Mouse (Mus musculus) urinary bladder, postnatal 36 days (tissue): Measurements from ENCODE around the gene Hipk3.

Experiments used
- DNase-seq, 2 experiments: peaks; one replicate each; pipeline ENCODE4 v3.0.0; 2022; ENCODE audit warnings: low spot score in 2 of 2, mixed read lengths in 1 of 2

Gene Hipk3

DNA sequence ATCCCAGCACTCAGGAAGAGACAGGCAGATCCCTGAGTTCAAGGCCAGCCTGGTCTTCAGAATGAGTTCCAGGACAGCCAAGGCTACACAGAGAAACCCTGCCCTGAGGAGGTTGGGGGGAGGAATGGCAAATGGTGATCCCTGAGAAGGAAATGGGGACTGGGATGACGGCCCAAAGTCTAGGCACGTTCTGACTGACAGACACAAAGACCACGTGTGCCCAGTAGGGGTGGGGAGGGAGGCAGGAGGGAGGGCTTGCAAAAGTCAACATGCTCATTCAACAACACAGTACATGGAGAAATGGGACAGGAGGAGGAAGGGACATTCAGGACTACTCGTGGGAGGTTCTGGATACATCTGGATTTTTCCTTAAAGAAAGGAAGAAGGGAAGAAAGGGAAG is 81.8 kb downstream of the Hipk3 start:
- DNase-seq: no peak

GRCm38 (mm10) chr2:104411806-104412205 is 82.4 kb downstream of the Hipk3 start:
- no peak for DNase-seq

DNA sequence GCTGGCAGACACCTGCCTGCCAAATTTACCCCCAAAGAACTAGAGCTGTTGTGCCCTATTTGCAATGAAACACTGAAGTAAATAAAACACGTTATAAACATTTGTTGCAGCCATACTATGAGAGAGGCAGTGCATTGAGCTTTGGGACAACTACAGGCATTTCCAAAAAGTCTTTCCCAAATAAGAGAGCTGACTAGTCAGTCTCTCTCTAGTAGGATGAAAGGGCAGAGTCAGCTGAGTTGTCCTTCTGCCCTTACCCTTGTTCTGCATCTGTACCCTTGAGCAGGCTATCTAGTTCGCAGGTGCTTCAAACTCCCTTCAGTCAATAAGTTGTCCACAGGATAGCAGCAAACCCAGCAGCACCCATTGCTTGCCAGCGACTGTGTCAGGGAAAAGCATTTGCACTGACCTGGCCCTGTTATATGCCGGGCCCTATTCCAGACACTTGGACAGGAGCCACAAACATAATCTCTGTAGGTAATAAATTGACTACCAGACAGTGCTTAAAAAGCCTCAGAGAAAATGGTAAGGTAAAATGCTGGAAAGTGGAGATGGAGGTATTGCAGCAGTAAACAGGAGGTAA is 83.2 kb downstream of the Hipk3 start, which contains the start of gene D430041D05Rik:
Gene D430041D05Rik (minus strand): TSS at position 51 of the 583 bp plus-strand sequence.
- no peak for DNase-seq

DNA sequence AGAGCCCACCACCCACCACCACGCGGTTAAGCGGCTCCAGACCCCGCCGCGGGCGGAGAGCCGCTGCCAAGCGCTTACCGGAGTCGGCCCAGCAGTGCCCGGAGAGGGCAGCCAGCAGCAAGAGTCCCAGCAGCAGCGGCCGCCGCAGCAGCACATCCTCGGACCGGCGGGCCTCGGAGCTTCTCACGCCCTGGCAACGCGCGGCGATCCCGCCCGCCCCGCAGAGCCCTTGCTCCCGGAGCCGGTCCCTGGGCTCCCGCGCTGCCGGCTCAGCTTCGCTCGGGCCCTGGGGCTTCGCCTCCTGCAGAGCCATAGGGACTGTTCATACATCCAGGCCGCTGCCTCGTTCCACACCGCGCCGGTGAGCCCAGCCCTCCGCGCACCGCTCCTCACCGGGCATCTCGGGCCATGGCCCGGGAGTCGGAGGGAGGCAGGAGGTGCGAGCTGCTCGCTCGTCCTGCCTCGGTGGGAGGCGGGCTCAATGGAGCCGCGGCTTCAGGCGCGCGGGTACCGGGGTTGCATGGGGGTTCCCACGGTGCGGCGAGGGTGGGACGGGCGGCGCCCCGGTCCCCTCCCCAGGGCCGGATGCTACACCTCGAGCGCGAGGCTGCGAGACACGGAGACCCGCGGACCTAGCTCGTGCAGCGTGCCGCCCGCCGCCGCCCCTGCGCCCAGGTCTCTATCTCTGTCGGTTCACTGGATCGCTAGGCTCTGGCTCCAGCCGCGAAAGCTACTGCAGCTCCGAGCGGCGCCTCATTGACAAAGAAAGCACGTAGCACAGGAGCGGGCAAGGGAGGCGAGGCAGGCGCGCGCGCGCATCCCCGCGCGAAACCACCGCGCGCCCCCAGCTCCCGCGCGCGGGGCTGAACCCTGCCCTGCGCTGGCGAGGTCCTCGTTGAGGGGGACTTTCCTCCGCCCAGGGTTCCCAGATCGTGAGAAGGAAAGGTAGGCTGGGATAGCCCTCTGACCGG is 84.1 kb downstream of the Hipk3 start:
- peak in 1 of 2 experiments; percentile 14 for DNase-seq

GRCm38 (mm10) chr2:104408351-104408750 is 85.9 kb downstream of the Hipk3 start:
- no peak for DNase-seq

- no peak for DNase-seq
Measured at GRCm38 (mm10) chr2:104407913-104408312, 86.3 kb downstream of the Hipk3 start.

DNA sequence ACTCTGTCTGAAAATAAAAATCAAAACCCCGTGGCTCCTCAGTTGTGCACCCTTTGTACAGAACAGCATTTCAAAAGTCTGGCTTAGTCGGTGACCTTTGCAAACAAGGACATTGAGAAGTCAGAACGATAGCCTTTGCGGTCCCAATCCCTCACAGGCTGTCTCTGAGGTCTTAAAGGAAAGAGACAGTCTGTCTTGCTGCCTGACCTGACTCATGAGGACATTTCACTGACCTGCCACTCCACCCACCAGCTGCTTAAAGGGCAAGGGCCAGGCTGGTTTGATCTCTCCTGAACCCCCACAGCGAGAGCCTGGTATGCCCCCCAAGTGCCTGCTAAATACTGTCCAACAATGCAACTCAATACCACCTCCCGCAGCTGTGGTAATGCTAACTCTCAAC is 90.2 kb downstream of the Hipk3 start:
- DNase-seq: no peak

- DNase-seq: no peak
Measured at GRCm38 (mm10) chr2:104398651-104399290, 95.5 kb downstream of the Hipk3 start.

DNA sequence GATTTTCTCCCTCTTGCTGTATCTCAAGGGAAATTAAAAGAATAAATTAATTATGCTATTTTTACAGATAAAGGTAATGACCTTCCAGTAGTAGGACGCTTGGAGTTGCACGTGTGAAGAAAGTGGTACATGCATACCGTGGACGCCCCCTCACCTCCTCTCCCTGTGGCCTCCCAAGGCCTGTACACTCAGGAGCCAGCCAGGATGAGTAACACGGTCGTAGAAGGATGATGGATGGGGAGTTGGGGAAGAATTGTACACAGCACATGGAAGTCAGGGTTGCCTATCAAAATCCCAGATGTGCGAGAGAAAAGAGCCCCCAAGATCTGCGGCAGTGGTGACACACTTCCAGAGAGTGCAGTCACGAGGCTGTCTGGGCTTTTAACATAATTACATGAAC is 98.3 kb downstream of the Hipk3 start:
- no peak for DNase-seq

- no peak for DNase-seq
Measured at GRCm38 (mm10) chr2:104394769-104395168, 99.5 kb downstream of the Hipk3 start.

DNA sequence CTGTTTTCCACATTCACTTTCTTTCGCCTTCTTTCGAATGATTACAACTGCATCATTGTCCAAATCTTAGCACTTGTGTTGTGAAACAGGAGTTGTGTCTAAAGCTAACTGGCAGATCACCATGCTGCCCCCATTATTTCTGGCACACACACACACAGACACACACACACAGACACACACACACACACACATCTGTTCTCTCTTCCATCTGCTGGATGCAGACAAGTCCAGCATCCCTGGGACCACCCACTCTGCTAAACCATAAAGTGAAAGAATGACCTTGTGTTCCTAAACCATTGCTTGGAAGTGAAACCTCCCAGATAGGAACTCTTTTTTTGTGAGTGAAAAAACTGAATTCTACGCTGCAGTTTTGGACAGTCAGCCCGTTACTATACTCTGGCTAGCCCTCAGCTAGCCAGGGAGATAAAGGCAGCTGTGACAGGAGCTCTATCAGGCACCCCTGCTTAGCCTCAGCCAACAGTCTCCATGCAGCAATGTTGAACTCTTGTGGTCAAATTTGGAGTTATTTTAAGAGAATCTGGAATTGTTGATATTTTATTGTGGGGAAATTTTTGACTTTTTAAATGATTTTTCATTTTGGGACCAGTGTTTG is 101.4 kb downstream of the Hipk3 start:
- no peak for DNase-seq

GRCm38 (mm10) chr2:104389231-104389630 is 105.0 kb downstream of the Hipk3 start:
- DNase-seq: no peak

DNA sequence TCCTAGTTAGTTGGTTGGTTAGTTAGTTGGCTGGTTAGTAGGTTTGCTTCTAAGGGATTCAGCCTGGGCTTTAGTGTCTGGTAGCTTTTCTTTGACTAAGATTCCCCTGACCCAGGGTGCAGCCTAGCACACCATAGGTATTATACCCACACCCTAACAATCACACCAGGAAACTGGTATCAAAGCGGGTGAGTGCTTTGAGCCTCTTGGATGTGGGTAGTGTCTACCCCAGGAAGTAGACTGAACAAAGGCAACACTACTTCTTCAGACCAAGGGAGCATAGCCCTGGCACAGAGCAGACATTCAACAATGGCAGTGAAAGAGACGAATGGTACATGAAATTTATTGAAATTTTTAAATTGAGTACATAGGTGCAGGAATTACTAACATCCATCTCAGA is 108.3 kb downstream of the Hipk3 start:
- DNase-seq: no peak

GRCm38 (mm10) chr2:104383589-104383988 is 110.7 kb downstream of the Hipk3 start:
- no peak for DNase-seq

DNA sequence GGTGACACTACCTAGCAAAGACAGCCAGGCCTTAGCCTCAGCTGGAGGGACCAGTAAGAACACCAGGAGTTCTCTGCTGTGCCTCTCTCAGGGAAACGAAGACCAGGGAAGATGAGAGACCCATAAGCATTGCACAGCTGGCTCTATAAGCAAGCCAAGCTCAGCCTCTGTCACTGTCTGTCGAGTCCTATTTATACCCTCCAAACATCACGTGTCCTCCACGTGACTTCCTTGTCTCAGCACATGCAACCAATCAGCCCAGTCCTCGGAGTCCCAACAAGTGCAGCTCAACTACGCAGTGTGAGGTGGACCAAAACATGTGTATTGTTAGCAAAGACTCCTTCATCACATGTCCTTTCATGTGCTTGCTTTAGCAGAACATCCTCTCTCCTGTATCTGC is 111.4 kb downstream of the Hipk3 start:
- no peak for DNase-seq

- DNase-seq: no peak
Measured at GRCm38 (mm10) chr2:104379304-104379703, 114.9 kb downstream of the Hipk3 start.

DNA sequence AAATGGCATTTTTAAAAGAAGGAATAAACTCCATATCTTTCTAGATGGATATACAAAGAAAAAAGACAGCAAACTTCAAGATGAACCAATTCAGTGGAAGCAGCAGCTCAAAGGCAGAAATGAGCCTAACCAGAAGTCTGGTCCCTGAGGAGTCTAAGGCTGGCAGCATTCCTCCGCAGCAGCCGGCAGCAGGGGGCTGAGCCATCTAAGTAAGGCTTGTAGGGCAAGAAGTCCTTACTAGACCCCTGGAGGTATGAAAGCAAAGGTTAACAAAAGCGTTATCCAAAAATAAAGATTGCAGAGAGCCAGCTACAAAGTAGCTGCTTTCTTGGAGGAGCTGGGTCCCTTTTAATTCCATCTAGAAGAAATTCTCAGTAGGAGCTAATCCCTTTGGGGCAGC is 115.5 kb downstream of the Hipk3 start:
- DNase-seq: no peak

- DNase-seq: peak in 1 of 2 experiments; percentile 3
Measured at GRCm38 (mm10) chr2:104377990-104378389, 116.3 kb downstream of the Hipk3 start.
